Mouse (Mus musculus): ENCODE results near the gene Focad. TPM values are rescaled to one million over a fixed set of nuclear protein-coding genes. Genes with fewer than 3 reads are reported as not detected.

Focad gene
- total RNA-seq (2023) = 10 to 100 TPM in 1 of 2 experiments, 1 to 10 TPM in 1; 10.0 to 14.8 TPM

GRCm38 (mm10) chr4:88094062-88094767, at the start of gene Focad:
Gene Focad (plus strand): TSS chr4:88094629.

GRCm38 (mm10) chr4:88438326-88438989, 344.0 kb downstream of the Focad start, which contains the start of gene Hacd4:
Gene Hacd4 (minus strand): TSS chr4:88438928.

Other genes with a start within 250 kb of the Focad start
- 10 to 100 TPM; 13.7 to 26.9 TPM for gene Mllt3, start 61.3 kb upstream of the Focad start, total RNA-seq (2023)